ENCODE assay signal across 9 mouse cellular contexts in the genomic region with DNA sequence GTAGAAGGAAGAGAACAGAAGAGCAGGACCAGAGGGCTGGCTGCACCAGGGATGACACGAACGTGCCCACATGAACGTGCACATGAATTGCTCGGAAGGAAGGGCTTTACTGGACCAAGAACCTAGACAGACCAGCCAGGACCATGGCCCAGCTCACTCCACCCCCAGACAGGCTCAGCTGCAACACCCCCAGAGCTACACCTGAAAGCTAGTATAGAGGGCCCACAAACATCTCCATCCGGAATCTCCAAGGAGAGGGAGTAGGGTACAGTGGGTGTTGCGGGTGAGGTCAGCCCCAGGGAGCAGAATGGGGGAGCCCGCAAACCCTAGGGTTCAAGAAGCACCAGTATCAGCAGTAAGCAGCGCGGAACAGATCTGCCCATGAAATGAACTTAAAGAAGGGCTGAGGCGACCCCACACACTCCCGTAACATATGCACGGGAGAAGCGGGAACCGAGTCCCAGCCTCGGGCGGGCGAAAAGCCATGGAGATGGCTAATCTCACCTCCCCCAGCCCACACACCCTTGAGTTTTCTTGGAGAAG. TPM values are rescaled to one million over a fixed set of nuclear protein-coding genes. Genes with fewer than 3 reads are reported as not detected.
DNase-seq lines count a peak whose midpoint lies in the region; ATAC-seq and TF ChIP-seq lines count a peak whose summit lies in the region.
"Had no signal": no experiment of that assay in that cellular context is flagged by ENCODE, and none has a peak within 500 bp of the region (broad histone marks: within the 10 kb centered on the region; RNA-seq: fewer than 3 reads in every experiment).

No protein-coding gene starts in this region.

- no peaks in the 10 kb centered on the region for H3K27me3 ChIP-seq in kidney, adult 2 months (replicated peaks; ENCODE audit: control insufficient read depth, insufficient read depth, low read length)
- H3K27me3 ChIP-seq in embryonic facial prominence, embryonic 10.5 days (replicated peaks; ENCODE audit: low read depth, poor library complexity, severe bottlenecking), result peaks cover 73% of the 10 kb centered on the region
- peaks cover 61% of the 10 kb centered on the region for H3K27me3 ChIP-seq in hindbrain, embryonic 13.5 days
- peaks cover 49% of the 10 kb centered on the region for H3K27me3 ChIP-seq in midbrain, embryonic 12.5 days

- no peak for TF ChIP-seq POLR2A in kidney, adult 2 months (IDR thresholded peaks at IDR 0.05; ENCODE audit: low read depth, low read length)

- no peak for TF ChIP-seq CTCF in kidney, adult 2 months (conservative IDR thresholded peaks at IDR 0.05; ENCODE audit: insufficient read depth, insufficient read length, low read depth, low read length)

- H3K4me1 ChIP-seq in kidney, adult 2 months (ENCODE audit: control insufficient read depth, insufficient read depth, low read length), result peaks cover 34% of the 10 kb centered on the region
- H3K4me1 ChIP-seq in embryonic facial prominence, embryonic 10.5 days, result peaks cover 28% of the 10 kb centered on the region
- peaks cover 33% of the 10 kb centered on the region for H3K4me1 ChIP-seq in hindbrain, embryonic 13.5 days (replicated peaks)
- H3K4me1 ChIP-seq in midbrain, embryonic 12.5 days, result peaks cover 20% of the 10 kb centered on the region

- peak overlapping the region; percentile 78 for H3K9ac ChIP-seq in hindbrain, embryonic 13.5 days
- no peak overlapping the region; the same call in 1 of the 2 replicates for H3K9ac ChIP-seq in midbrain, embryonic 12.5 days (replicated peaks)

- no peaks in the 10 kb centered on the region for H3K9me3 ChIP-seq in embryonic facial prominence, embryonic 10.5 days
- H3K9me3 ChIP-seq in hindbrain, embryonic 13.5 days, result no peaks in the 10 kb centered on the region
- H3K9me3 ChIP-seq in midbrain, embryonic 12.5 days, result no peaks in the 10 kb centered on the region
- H3K9me3 ChIP-seq: G1E had no signal

- H3K36me3 ChIP-seq in kidney, adult 2 months (ENCODE audit: control insufficient read depth, insufficient read depth, low read length), result no peaks in the 10 kb centered on the region
- no peaks in the 10 kb centered on the region for H3K36me3 ChIP-seq in embryonic facial prominence, embryonic 10.5 days (replicated peaks)
- no peaks in the 10 kb centered on the region for H3K36me3 ChIP-seq in hindbrain, embryonic 13.5 days
- no peaks in the 10 kb centered on the region for H3K36me3 ChIP-seq in midbrain, embryonic 12.5 days
- H3K36me3 ChIP-seq: G1E had no signal

- no peak for DNase-seq in kidney, adult 2 months
- no peak for DNase-seq in kidney, adult 8-10 months
- no peak for DNase-seq in embryonic facial prominence, embryonic 10.5 days (ENCODE audit: low spot score)
- DNase-seq in layer of hippocampus, adult 18-20 months (ENCODE audit: low spot score in 2 of 2), result no peak
- no peak for DNase-seq in lung, postnatal 14 days

- no peak for ATAC-seq in hindbrain, embryonic 13.5 days (ENCODE audit: low FRiP score)
- ATAC-seq in midbrain, embryonic 12.5 days (ENCODE audit: low FRiP score, low read depth), result no peak
- ATAC-seq in inflammation-experienced regulatory T-cells, adult 6 months, result no peak

- H3K27ac ChIP-seq in kidney, adult 2 months (ENCODE audit: insufficient read depth, low read depth, low read length), result no peak overlapping the region; the same call in 1 of the 2 replicates
- no peak overlapping the region for H3K27ac ChIP-seq in embryonic facial prominence, embryonic 10.5 days (replicated peaks)
- no peak overlapping the region for H3K27ac ChIP-seq in hindbrain, embryonic 13.5 days
- H3K27ac ChIP-seq in midbrain, embryonic 12.5 days (replicated peaks), result no peak overlapping the region

- peak overlapping the region; percentile 77 for H3K4me3 ChIP-seq in kidney, adult 2 months (ENCODE audit: insufficient read depth, low read depth, low read length)
- H3K4me3 ChIP-seq in embryonic facial prominence, embryonic 10.5 days, result peak overlapping the region; percentile 81
- H3K4me3 ChIP-seq in hindbrain, embryonic 13.5 days, result peak overlapping the region; percentile 73
- peak overlapping the region; percentile 81 for H3K4me3 ChIP-seq in midbrain, embryonic 12.5 days

- H3K4me2 ChIP-seq in hindbrain, embryonic 13.5 days, result peak overlapping the region; percentile 96
- H3K4me2 ChIP-seq in midbrain, embryonic 12.5 days (replicated peaks), result peak overlapping the region; percentile 98

- WGBS in kidney, adult 2 months, result 41% methylated on average over 17 of the region's 17 CpGs
- 16% methylated on average over 17 of the region's 17 CpGs for WGBS in embryonic facial prominence, embryonic 10.5 days
- WGBS in hindbrain, embryonic 13.5 days, result 19% methylated on average over 17 of the region's 17 CpGs
- WGBS in midbrain, embryonic 12.5 days, result 20% methylated on average over 17 of the region's 17 CpGs

RNA-seq across cellular contexts. Expression of a gene that starts 1.4 kb away (rescaled TPM):
- polyA plus RNA-seq in kidney, adult 2 months (2012; rRNA removed), result 38.1 and 57.0 TPM in 2 replicates
- polyA plus RNA-seq in embryonic facial prominence, embryonic 10.5 days (2016; fragmentation: Nextera tagmentation; extraction: Ambion mirVana), result 5.7 and 5.9 TPM in 2 replicates
- 12.4 and 14.2 TPM in 2 replicates for polyA plus RNA-seq in hindbrain, embryonic 13.5 days (2015; fragmentation: Nextera tagmentation; extraction: Ambion mirVana)
- polyA plus RNA-seq in midbrain, embryonic 12.5 days (2016; fragmentation: Nextera tagmentation; extraction: Ambion mirVana), result 8.7 and 11.1 TPM in 2 replicates
- under 1 TPM; 0.47 to 0.78 (median 0.57) TPM for polyA plus RNA-seq in inflammation-experienced regulatory T-cells, adult 6 months (2017; shearing (Covaris generic))
- 10 to 100 TPM; 64.6 to 78.3 TPM for total RNA-seq in layer of hippocampus, adult 18-20 months (2021)
